Mouse (Mus musculus) midbrain, embryonic 15.5 days (tissue): Measurements from ENCODE around the gene Zap70. TPM values are rescaled to one million over a fixed set of nuclear protein-coding genes. Genes with fewer than 3 reads are reported as not detected.
A peak's percentile ranks its signal among the peaks of the same experiment; 100 is the strongest.

Experiments used
- ATAC-seq: fragments of 200-750 bp; cut with Nextera tagmentation; replicated peaks from 2 replicates; pipeline ENCODE4 v1.8.0; 2017; ENCODE audit warnings: moderate TSS enrichment
- H3K27ac ChIP-seq: fragments of 300-500 bp; sonication (generic); 2 replicates; pipeline ENCODE4 v1.5.1; 2015; ENCODE audit warnings: mild to moderate bottlenecking, inconsistent platforms
- H3K27me3 ChIP-seq: fragments of 300-500 bp; sonication (generic); replicated peaks from 2 replicates; pipeline ENCODE4 v1.6.1; 2015; ENCODE audit warnings: inconsistent platforms
- H3K36me3 ChIP-seq: fragments of 300-500 bp; sonication (generic); replicated peaks from 2 replicates; pipeline ENCODE4 v1.6.1; 2015; ENCODE audit warnings: inconsistent platforms
- H3K4me1 ChIP-seq: fragments of 300-500 bp; sonication (generic); 2 replicates; pipeline ENCODE4 v1.6.1; 2015; ENCODE audit warnings: inconsistent platforms
- H3K4me2 ChIP-seq: fragments of 300-500 bp; sonication (generic); 2 replicates; pipeline ENCODE4 v1.6.1; 2015; ENCODE audit warnings: inconsistent platforms, mild to moderate bottlenecking, moderate library complexity
- H3K4me3 ChIP-seq: fragments of 300-500 bp; sonication (generic); 2 replicates; pipeline ENCODE4 v1.5.1; 2015; ENCODE audit warnings: mild to moderate bottlenecking, inconsistent platforms
- H3K9ac ChIP-seq: fragments of 300-500 bp; sonication (generic); 2 replicates; pipeline ENCODE4 v1.6.1; 2015; ENCODE audit warnings: mild to moderate bottlenecking, inconsistent platforms
- H3K9me3 ChIP-seq: fragments of 300-500 bp; sonication (generic); 2 replicates; pipeline ENCODE4 v1.6.1; 2016; ENCODE audit warnings: inconsistent platforms
- whole genome bisulfite sequencing: fragments of 180-500 bp; shearing (Covaris S2); methylation state at CpG from one replicate; pipeline ENCODE4 v1.1.7; 2015; ENCODE audit warnings: mixed read lengths; 5-methylcytosine and 5-hydroxymethylcytosine counted together
- polyA plus RNA-seq: library from polyadenylated mRNA; unstranded; fragments of >200 nt; fragmentation: Nextera tagmentation; extraction: Ambion mirVana; gene quantifications from 2 replicates; pipeline ENCODE4 v1.2.1, GENCODE M21; 2015

The Zap70 gene
- polyA plus RNA-seq: 1.8 and 2.7 TPM in 2 replicates

- no peak within 1 kb of the TSS for H3K9ac ChIP-seq
- 86% methylated on average over 11 of the region's 11 CpGs for WGBS
- H3K27me3 ChIP-seq: no peaks in the 10 kb centered on the region
- no peaks in the 10 kb centered on the region for H3K36me3 ChIP-seq
- no peak within 1 kb of the TSS for H3K4me2 ChIP-seq
- H3K9me3 ChIP-seq: no peaks in the 10 kb centered on the region
- H3K4me3 ChIP-seq: no peak within 1 kb of the TSS
- H3K27ac ChIP-seq: no peak within 1 kb of the TSS
- H3K4me1 ChIP-seq: no peaks in the 10 kb centered on the region
- no peak for ATAC-seq
Measured at GRCm38 (mm10) chr1:36761568-36761967, at the start of gene Zap70. Gene Zap70, plus strand, starts transcription at chr1:36761798.

GRCm38 (mm10) chr1:36714311-36714710, 47.3 kb upstream of the Zap70 start, which contains the start of gene Actr1b:
Gene Actr1b, minus strand, starts transcription at chr1:36714422.
- no peaks in the 10 kb centered on the region for H3K36me3 ChIP-seq
- H3K4me3 ChIP-seq: no peak within 1 kb of the TSS
- no peak within 1 kb of the TSS for H3K27ac ChIP-seq
- no peaks in the 10 kb centered on the region for H3K9me3 ChIP-seq
- H3K9ac ChIP-seq: no peak within 1 kb of the TSS
- H3K4me1 ChIP-seq: no peaks in the 10 kb centered on the region
- no peak within 1 kb of the TSS for H3K4me2 ChIP-seq
- ATAC-seq: no peak
- no peaks in the 10 kb centered on the region for H3K27me3 ChIP-seq
- WGBS: 83% methylated on average over 5 of the region's 5 CpGs

GRCm38 (mm10) chr1:36718786-36719185, 42.8 kb upstream of the Zap70 start:
- no peak overlapping the region for H3K4me3 ChIP-seq
- no peak for ATAC-seq
- H3K4me1 ChIP-seq: no peaks in the 10 kb centered on the region
- H3K9ac ChIP-seq: no peak overlapping the region
- H3K27me3 ChIP-seq: no peaks in the 10 kb centered on the region
- H3K36me3 ChIP-seq: no peaks in the 10 kb centered on the region
- H3K9me3 ChIP-seq: no peaks in the 10 kb centered on the region
- no peak overlapping the region for H3K4me2 ChIP-seq
- 81% methylated on average over 1 of the region's 1 CpGs for WGBS
- no peak overlapping the region for H3K27ac ChIP-seq

GRCm38 (mm10) chr1:36723146-36724056, 38.2 kb upstream of the Zap70 start:
- WGBS: 78% methylated on average over 16 of the region's 16 CpGs
- no peak overlapping the region for H3K27ac ChIP-seq
- H3K4me1 ChIP-seq: no peaks in the 10 kb centered on the region
- no peak overlapping the region for H3K4me2 ChIP-seq
- no peaks in the 10 kb centered on the region for H3K27me3 ChIP-seq
- H3K9ac ChIP-seq: no peak overlapping the region
- H3K36me3 ChIP-seq: no peaks in the 10 kb centered on the region
- H3K9me3 ChIP-seq: no peaks in the 10 kb centered on the region
- no peak for ATAC-seq
- no peak overlapping the region for H3K4me3 ChIP-seq

GRCm38 (mm10) chr1:36724057-36724431, 37.6 kb upstream of the Zap70 start:
- no peak overlapping the region for H3K9ac ChIP-seq
- 71% methylated on average over 4 of the region's 4 CpGs for WGBS
- ATAC-seq: no peak

GRCm38 (mm10) chr1:36737300-36737699, 24.3 kb upstream of the Zap70 start:
- Histone ChIP-seq H3K27me3 (no peaks in the 10 kb centered on the region), H3K9me3 (no peaks in the 10 kb centered on the region), H3K4me2 (no peak overlapping the region), H3K4me1 (no peaks in the 10 kb centered on the region), H3K4me3 (no peak overlapping the region), H3K36me3 (no peaks in the 10 kb centered on the region), H3K9ac (no peak overlapping the region), H3K27ac (no peak overlapping the region)
- 10% methylated on average over 4 of the region's 4 CpGs for WGBS
- ATAC-seq: peak; percentile 69; the same call in 1 of the 2 replicates

More at GRCm38 (mm10) chr1:36724057-36724431, 37.6 kb upstream of the Zap70 start:
- H3K27me3 ChIP-seq: no peaks in the 10 kb centered on the region
- no peaks in the 10 kb centered on the region for H3K36me3 ChIP-seq
- H3K4me3 ChIP-seq: no peak overlapping the region
- H3K4me1 ChIP-seq: no peaks in the 10 kb centered on the region
- H3K4me2 ChIP-seq: no peak overlapping the region
- no peak overlapping the region for H3K27ac ChIP-seq
- no peaks in the 10 kb centered on the region for H3K9me3 ChIP-seq

GRCm38 (mm10) chr1:36739231-36739630, 22.4 kb upstream of the Zap70 start:
- Histone ChIP-seq H3K9me3 (no peaks in the 10 kb centered on the region), H3K27ac (no peak overlapping the region), H3K27me3 (no peaks in the 10 kb centered on the region), H3K9ac (no peak overlapping the region), H3K36me3 (no peaks in the 10 kb centered on the region), H3K4me1 (peaks cover 6% of the 10 kb centered on the region), H3K4me2 (no peak overlapping the region), H3K4me3 (no peak overlapping the region)
- ATAC-seq: no peak
- WGBS: 60% methylated on average over 5 of the region's 5 CpGs

GRCm38 (mm10) chr1:36743046-36743445, 18.6 kb upstream of the Zap70 start:
- Histone ChIP-seq H3K9me3 (no peaks in the 10 kb centered on the region), H3K4me2 (no peak overlapping the region), H3K36me3 (no peaks in the 10 kb centered on the region), H3K4me3 (no peak overlapping the region), H3K9ac (no peak overlapping the region), H3K27me3 (no peaks in the 10 kb centered on the region), H3K27ac (no peak overlapping the region), H3K4me1 (peaks cover 14% of the 10 kb centered on the region)
- no peak for ATAC-seq
- WGBS: 81% methylated on average over 9 of the region's 9 CpGs

GRCm38 (mm10) chr1:36744268-36744944, 17.2 kb upstream of the Zap70 start:
- peak; percentile 89 for ATAC-seq
- H3K27ac ChIP-seq: peak overlapping the region; percentile 64
- H3K4me2 ChIP-seq: peak overlapping the region; percentile 53
- H3K9ac ChIP-seq: no peak overlapping the region
- 15% methylated on average over 17 of the region's 17 CpGs for WGBS
- H3K9me3 ChIP-seq: no peaks in the 10 kb centered on the region
- peak overlapping the region; percentile 31 for H3K4me3 ChIP-seq
- no peaks in the 10 kb centered on the region for H3K27me3 ChIP-seq
- H3K36me3 ChIP-seq: no peaks in the 10 kb centered on the region
- peaks cover 14% of the 10 kb centered on the region for H3K4me1 ChIP-seq

- Histone ChIP-seq H3K9me3 (no peaks in the 10 kb centered on the region), H3K4me2 (no peak overlapping the region), H3K27ac (no peak overlapping the region), H3K27me3 (no peaks in the 10 kb centered on the region), H3K4me3 (no peak overlapping the region), H3K9ac (no peak overlapping the region), H3K36me3 (no peaks in the 10 kb centered on the region), H3K4me1 (peaks cover 14% of the 10 kb centered on the region)
- WGBS: 44% methylated on average over 4 of the region's 4 CpGs
- ATAC-seq: no peak
Measured at GRCm38 (mm10) chr1:36745661-36746060, 15.9 kb upstream of the Zap70 start.

GRCm38 (mm10) chr1:36746452-36746851, 15.1 kb upstream of the Zap70 start:
- no peaks in the 10 kb centered on the region for H3K36me3 ChIP-seq
- ATAC-seq: no peak
- no peaks in the 10 kb centered on the region for H3K9me3 ChIP-seq
- H3K4me1 ChIP-seq: peaks cover 14% of the 10 kb centered on the region
- H3K9ac ChIP-seq: no peak overlapping the region
- 40% methylated on average over 15 of the region's 15 CpGs for WGBS
- H3K4me2 ChIP-seq: no peak overlapping the region
- H3K4me3 ChIP-seq: no peak overlapping the region
- H3K27me3 ChIP-seq: no peaks in the 10 kb centered on the region
- no peak overlapping the region for H3K27ac ChIP-seq

- Histone ChIP-seq H3K27me3 (no peaks in the 10 kb centered on the region), H3K36me3 (no peaks in the 10 kb centered on the region), H3K4me2 (no peak overlapping the region), H3K9ac (no peak overlapping the region), H3K9me3 (no peaks in the 10 kb centered on the region), H3K4me3 (no peak overlapping the region), H3K4me1 (no peaks in the 10 kb centered on the region), H3K27ac (no peak overlapping the region)
- no peak for ATAC-seq
- 84% methylated on average over 6 of the region's 6 CpGs for WGBS
Measured at GRCm38 (mm10) chr1:36753932-36754675, 7.5 kb upstream of the Zap70 start.
